Mouse (Mus musculus) MEL (cell line): ENCODE results near the gene Tmem102. TPM values are rescaled to one million over a fixed set of nuclear protein-coding genes. Genes with fewer than 3 reads are reported as not detected.

Experiments
- DNase-seq: peaks from one replicate; pipeline ENCODE4 v3.0.0; 2011; ENCODE audit warnings: low read depth, low spot score
- H3K27ac ChIP-seq: 2 replicates; pipeline ENCODE4 v1.5.1; 2012; ENCODE audit warnings: low read depth, mild to moderate bottlenecking, control low read depth, low read length, moderate library complexity; ENCODE audit not compliant: control insufficient read depth
- H3K27me3 ChIP-seq, 2 experiments: fragments of 150-350 bp in 1 of 2; sonication (generic) in 1 of 2; 2 replicates each; pipeline ENCODE4 v1.6.1; 2012; ENCODE audit warnings: low read length in 2 of 2, mild to moderate bottlenecking in 2 of 2, improper control_type of control experiment in 1 of 2, moderate library complexity in 1 of 2; ENCODE audit not compliant: insufficient read depth in 2 of 2, control insufficient read depth in 1 of 2
- H3K36me3 ChIP-seq, 2 experiments: 2 replicates each; pipeline ENCODE4 v1.6.1; 2012 to 2014; ENCODE audit warnings: low read length in 2 of 2, improper control_type of control experiment in 1 of 2, inconsistent platforms in 1 of 2, mild to moderate bottlenecking in 1 of 2; ENCODE audit not compliant: insufficient read depth in 2 of 2, control insufficient read depth in 1 of 2
- H3K4me1 ChIP-seq, 2 experiments: fragments of 150-350 bp in 1 of 2; sonication (generic) in 1 of 2; 2 replicates each; pipeline ENCODE4 v1.6.1; 2012; ENCODE audit warnings: low read length in 2 of 2, improper control_type of control experiment in 1 of 2, mild to moderate bottlenecking in 1 of 2; ENCODE audit not compliant: insufficient read depth in 2 of 2, control insufficient read depth in 1 of 2
- H3K4me3 ChIP-seq, 2 experiments: fragments of 150-350 bp in 1 of 2; sonication (generic) in 1 of 2; 2 replicates each; pipeline ENCODE4 v1.5.1; 2012; ENCODE audit warnings: low read depth in 2 of 2, low read length in 2 of 2, mild to moderate bottlenecking in 2 of 2, moderate library complexity in 2 of 2, control low read depth in 1 of 2, improper control_type of control experiment in 1 of 2; ENCODE audit not compliant: control insufficient read depth in 1 of 2, insufficient read depth in 1 of 2
- H3K79me2 ChIP-seq: 2 replicates; pipeline ENCODE4 v1.6.1; 2012; ENCODE audit warnings: mild to moderate bottlenecking, low read length, moderate library complexity; ENCODE audit not compliant: control insufficient read depth, poor library complexity, insufficient read depth
- H3K9ac ChIP-seq: 2 replicates; pipeline ENCODE4 v1.6.1; 2012; ENCODE audit warnings: low read depth, mild to moderate bottlenecking, control low read depth, low read length, moderate library complexity; ENCODE audit not compliant: control insufficient read depth, poor library complexity, severe bottlenecking
- H3K9me3 ChIP-seq: fragments of 150-350 bp; sonication (generic); replicated peaks from 2 replicates; pipeline ENCODE4 v1.6.1; 2012; ENCODE audit warnings: mild to moderate bottlenecking, low read length, improper control_type of control experiment, moderate library complexity; ENCODE audit not compliant: insufficient read depth
- CTCF ChIP-seq, 3 experiments: IDR thresholded peaks in 2 of 3; conservative IDR thresholded peaks in 1 of 3; 2 replicates each; pipeline ENCODE4 v1.5.1; 2011 to 2012; ENCODE audit warnings: low read length in 3 of 3, low read depth in 2 of 3, mild to moderate bottlenecking in 2 of 3, improper control_type of control experiment in 1 of 3, inconsistent platforms in 1 of 3, mixed read lengths in 1 of 3, moderate library complexity in 1 of 3; ENCODE audit not compliant: control insufficient read depth in 1 of 3, insufficient read depth in 1 of 3, poor library complexity in 1 of 3, severe bottlenecking in 1 of 3
- E2F4 ChIP-seq: IDR thresholded peaks from 2 replicates; pipeline ENCODE4 v1.6.1; 2011; ENCODE audit warnings: low read depth, low read length, improper control_type of control experiment, borderline replicate concordance
- ELF1 ChIP-seq: IDR thresholded peaks from 2 replicates; pipeline ENCODE4 v1.6.1; 2014; ENCODE audit warnings: low read depth, mild to moderate bottlenecking, inconsistent platforms, low read length, improper control_type of control experiment, moderate library complexity
- EP300 ChIP-seq, 2 experiments: IDR thresholded peaks; 2 replicates each; pipeline ENCODE4 v1.6.1; 2011; ENCODE audit warnings: improper control_type of control experiment in 2 of 2, low read length in 2 of 2, low read depth in 1 of 2, mild to moderate bottlenecking in 1 of 2
- HCFC1 ChIP-seq: IDR thresholded peaks from 2 replicates; pipeline ENCODE4 v1.6.1; 2012; ENCODE audit warnings: low read depth, mild to moderate bottlenecking, inconsistent platforms, low read length, improper control_type of control experiment, moderate library complexity
- JUND ChIP-seq: IDR thresholded peaks from 2 replicates; pipeline ENCODE4 v1.6.1; 2011; ENCODE audit warnings: low read depth, mild to moderate bottlenecking, improper control_type of control experiment, low read length
- MAFK ChIP-seq: IDR thresholded peaks from 2 replicates; pipeline ENCODE4 v1.6.1; 2011; ENCODE audit warnings: low read depth, mild to moderate bottlenecking, low read length, improper control_type of control experiment, borderline replicate concordance
- NELFE ChIP-seq: IDR thresholded peaks from 2 replicates; pipeline ENCODE4 v1.6.1; 2011; ENCODE audit warnings: low read depth, low read length, improper control_type of control experiment
- RAD21 ChIP-seq: IDR thresholded peaks from 2 replicates; pipeline ENCODE4 v1.6.1; 2011; ENCODE audit warnings: mild to moderate bottlenecking, low read depth, low read length, improper control_type of control experiment
- RCOR1 ChIP-seq: IDR thresholded peaks from 2 replicates; pipeline ENCODE4 v1.6.1; 2012; ENCODE audit warnings: low read depth, mild to moderate bottlenecking, inconsistent platforms, low read length, improper control_type of control experiment
- SIN3A ChIP-seq: IDR thresholded peaks from 2 replicates; pipeline ENCODE4 v1.6.1; 2012; ENCODE audit warnings: low read length, improper control_type of control experiment, inconsistent platforms
- SMC3 ChIP-seq: IDR thresholded peaks from 2 replicates; pipeline ENCODE4 v1.6.1; 2011; ENCODE audit warnings: low read depth, low read length, improper control_type of control experiment
- TAL1 ChIP-seq: IDR thresholded peaks from 2 replicates; pipeline ENCODE4 v1.6.1; 2012; ENCODE audit warnings: mild to moderate bottlenecking, inconsistent platforms, low read length, moderate library complexity, mixed read lengths
- UBTF ChIP-seq: IDR thresholded peaks from 2 replicates; pipeline ENCODE4 v1.6.1; 2012; ENCODE audit warnings: low read depth, mild to moderate bottlenecking, inconsistent platforms, low read length, improper control_type of control experiment, moderate library complexity, borderline replicate concordance; ENCODE audit not compliant: insufficient read depth
- USF2 ChIP-seq, 2 experiments: IDR thresholded peaks; 2 replicates each; pipeline ENCODE4 v1.6.1; 2011 to 2012; ENCODE audit warnings: improper control_type of control experiment in 2 of 2, low read length in 2 of 2, borderline replicate concordance in 1 of 2, inconsistent platforms in 1 of 2, low read depth in 1 of 2, mild to moderate bottlenecking in 1 of 2; ENCODE audit not compliant: insufficient read depth in 1 of 2
- ZKSCAN1 ChIP-seq: IDR thresholded peaks from 2 replicates; pipeline ENCODE4 v1.6.1; 2012; ENCODE audit warnings: low read depth, mild to moderate bottlenecking, inconsistent platforms, low read length, improper control_type of control experiment, moderate library complexity
- ZMIZ1 ChIP-seq: IDR thresholded peaks from 2 replicates; pipeline ENCODE4 v1.6.1; 2012; ENCODE audit warnings: low read depth, mild to moderate bottlenecking, inconsistent platforms, low read length, improper control_type of control experiment, moderate library complexity
- polyA plus RNA-seq, 2 experiments: library from polyadenylated mRNA; stranded (reverse) in 1 of 2; unstranded in 1 of 2; fragments of >175 nt in 1 of 2; fragments of >200 nt in 1 of 2; gene quantifications; 2 replicates each; pipeline versions ENCODE4 v1.2.1 to v1.2.4; 2012; ENCODE audit warnings: low replicate concordance in 2 of 2, low read depth in 1 of 2; ENCODE audit not compliant: insufficient read length in 2 of 2, insufficient read depth in 1 of 2, missing spikeins in 1 of 2
- total RNA-seq: library from RNA; depleted of rRNA; stranded (reverse); fragments of 300-350 nt; gene quantifications from 2 replicates; pipeline ENCODE4 v1.2.3, GENCODE M21; 2012

The Tmem102 gene
- total and polyA plus RNA-seq, 3 experiments: 0.31 to 2.4 TPM; not detected in 1

GRCm38 (mm10) chr11:69849128-69849527, 43.7 kb upstream of the Tmem102 start:
- H3K4me1 ChIP-seq: peaks cover 8 to 20% of the 10 kb centered on the region in 2 experiments; a peak in 2 of 4 replicates
- DNase-seq: no peak
- H3K9me3 ChIP-seq: no peaks in the 10 kb centered on the region
- peaks cover 0 to 6% of the 10 kb centered on the region in 2 experiments; a peak in 2 of 4 replicates for H3K36me3 ChIP-seq
- peaks cover 3% of the 10 kb centered on the region; the same call in 1 of the 2 replicates for H3K79me2 ChIP-seq
- TF ChIP-seq UBTF: no peak
- no peak for TF ChIP-seq RCOR1
- TF ChIP-seq MAFK: no peak
- TF ChIP-seq RAD21: no peak
- TF ChIP-seq, all 39 proteins: peak for 0
- H3K27me3 ChIP-seq: no peaks in the 10 kb centered on the region
- no peak overlapping the region for H3K4me3 ChIP-seq
- no peak overlapping the region for H3K27ac ChIP-seq
- no peak overlapping the region for H3K9ac ChIP-seq

GRCm38 (mm10) chr11:69848021-69848420, 42.6 kb upstream of the Tmem102 start:
- no peak overlapping the region for H3K4me3 ChIP-seq
- H3K36me3 ChIP-seq: peaks cover 0 to 2% of the 10 kb centered on the region in 2 experiments; a peak in 1 of 4 replicates
- no peaks in the 10 kb centered on the region for H3K9me3 ChIP-seq
- DNase-seq: no peak
- H3K9ac ChIP-seq: no peak overlapping the region
- TF ChIP-seq JUND: no peak
- no peak for TF ChIP-seq EP300 (IDR thresholded peaks at IDR 0.05; ENCODE audit: low read depth in 1 of 2, low read length in 2 of 2)
- TF ChIP-seq TAL1: no peak
- TF ChIP-seq SIN3A: no peak
- TF ChIP-seq E2F4: no peak
- TF ChIP-seq CTCF (IDR thresholded peaks at IDR 0.05 in 2 of 3, conservative IDR thresholded peaks at IDR 0.05 in 1 of 3; ENCODE audit: control insufficient read depth in 1 of 3, insufficient read depth in 1 of 3, low read depth in 2 of 3, low read length in 3 of 3, poor library complexity in 1 of 3, severe bottlenecking in 1 of 3): no peak
- TF ChIP-seq SMC3: no peak
- no peak for TF ChIP-seq ELF1
- TF ChIP-seq USF2 (IDR thresholded peaks at IDR 0.05; ENCODE audit: borderline replicate concordance in 1 of 2, insufficient read depth in 1 of 2, low read depth in 1 of 2, low read length in 2 of 2): no peak
- TF ChIP-seq ZKSCAN1: no peak
- no peak for TF ChIP-seq HCFC1
- TF ChIP-seq ZMIZ1: no peak
- TF ChIP-seq NELFE: no peak
- TF ChIP-seq, all 39 proteins: peak for 0
- Histone ChIP-seq H3K79me2 (peaks cover 3% of the 10 kb centered on the region; the same call in 1 of the 2 replicates), H3K27ac (no peak overlapping the region), H3K4me1 (peaks cover 4 to 14% of the 10 kb centered on the region in 2 experiments; a peak in 2 of 4 replicates), H3K27me3 (no peaks in the 10 kb centered on the region)
